Mouse (Mus musculus) frontal cortex, adult 2 months (tissue): ENCODE results near the gene Pgghg. TPM values are rescaled to one million over a fixed set of nuclear protein-coding genes. Genes with fewer than 3 reads are reported as not detected.
"Not testable (repeated sequence)": the region's sequence is repeated elsewhere in the genome, so short reads cannot be mapped to it uniquely, and the experiment has no call there.

Source experiments
- DNase-seq, 2 experiments: peaks; one replicate each; pipeline ENCODE4 v3.0.0; 2022; ENCODE audit warnings: low spot score in 1 of 2; ENCODE audit errors: extremely low spot score in 1 of 2
- polyA plus RNA-seq: library from polyadenylated mRNA; depleted of rRNA; stranded (reverse); fragments of >200 nt; gene quantifications from 2 replicates; pipeline ENCODE4 v1.2.3, GENCODE M21; 2012

Pgghg gene
- polyA plus RNA-seq, 1 experiment: 6.9 TPM

DNA sequence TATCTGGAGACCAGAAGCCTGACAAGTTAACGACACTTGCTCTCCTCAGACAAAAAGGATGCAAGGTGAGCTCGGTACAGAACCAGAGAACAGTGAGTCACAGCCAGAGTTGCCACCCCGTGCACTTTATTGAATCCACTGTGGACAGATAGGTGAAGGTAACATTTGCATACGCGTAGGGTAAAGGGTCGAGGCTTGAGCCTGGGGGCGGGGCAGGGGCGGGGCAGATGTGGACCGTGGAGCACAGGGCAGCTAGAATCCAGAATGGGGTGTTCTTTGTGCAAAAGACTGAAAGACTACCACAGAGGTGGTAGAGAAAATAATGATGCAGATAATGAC, 13.5 kb downstream of the Pgghg start:
- no peak for DNase-seq

DNA sequence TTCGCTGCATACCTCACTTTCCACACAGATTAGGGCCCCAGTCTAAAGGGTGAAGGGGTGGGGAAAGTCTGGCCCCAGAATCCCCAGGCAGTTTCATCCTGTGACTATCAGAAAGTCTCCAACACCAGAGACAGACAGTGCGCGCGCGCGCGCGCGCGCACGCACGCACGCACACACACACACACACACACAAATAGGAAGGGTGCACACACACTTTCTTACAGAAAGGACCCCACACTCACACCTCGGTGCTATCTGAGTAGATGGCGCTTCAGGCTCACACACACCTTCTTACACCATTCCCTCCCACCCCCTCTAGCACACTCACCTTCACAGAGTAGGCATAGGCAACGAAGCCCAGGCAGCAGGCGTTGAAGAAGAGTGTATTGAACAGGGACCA, 14.2 kb downstream of the Pgghg start:
- no peak for DNase-seq

DNA sequence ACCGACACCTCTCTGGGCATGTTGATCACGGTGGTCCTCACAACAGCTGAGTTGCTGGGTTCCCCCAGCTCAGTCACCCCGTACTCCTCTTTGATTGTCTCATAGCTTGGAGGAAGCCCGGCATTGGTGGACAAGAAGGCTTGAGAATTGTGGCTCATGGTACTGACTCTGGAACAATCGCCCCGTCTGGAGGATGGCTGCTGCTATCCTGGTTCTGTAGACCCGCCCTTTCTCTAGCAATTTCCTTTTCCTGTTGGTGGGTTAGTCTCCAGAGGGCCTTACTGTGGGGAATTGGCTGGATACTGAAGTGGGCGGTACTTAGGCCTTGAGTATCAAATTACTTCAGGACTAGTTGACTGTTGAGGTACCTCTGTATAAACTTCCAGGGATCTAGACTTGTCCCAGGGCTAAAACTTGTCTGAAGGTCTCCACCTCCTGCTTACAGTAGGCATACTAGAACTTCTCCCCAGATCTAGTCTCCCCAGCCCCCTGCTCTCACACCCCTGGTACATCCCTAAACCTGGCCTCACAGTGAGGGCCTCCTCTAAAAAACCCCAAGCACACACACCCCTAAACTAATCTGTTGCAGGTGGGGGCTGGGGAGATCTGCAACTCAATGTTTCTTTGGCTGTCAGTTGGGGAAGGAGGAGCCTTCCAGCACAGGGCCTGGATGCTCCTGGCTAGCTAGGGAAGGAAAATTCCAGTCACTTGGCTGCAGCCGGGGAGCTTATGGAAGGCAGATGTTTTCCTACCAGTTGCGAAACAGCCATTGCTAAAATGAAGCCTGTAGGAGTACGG, 14.8 kb downstream of the Pgghg start, which contains the start of the genes Gm45717 and Ifitm2:
Gm45717 (minus strand) TSS at position 180 of the 798 bp plus-strand sequence.
Ifitm2 (minus strand) TSS at position 230 of the 798 bp plus-strand sequence.
- peak in 1 of 2 experiments; percentile 65 for DNase-seq

DNA sequence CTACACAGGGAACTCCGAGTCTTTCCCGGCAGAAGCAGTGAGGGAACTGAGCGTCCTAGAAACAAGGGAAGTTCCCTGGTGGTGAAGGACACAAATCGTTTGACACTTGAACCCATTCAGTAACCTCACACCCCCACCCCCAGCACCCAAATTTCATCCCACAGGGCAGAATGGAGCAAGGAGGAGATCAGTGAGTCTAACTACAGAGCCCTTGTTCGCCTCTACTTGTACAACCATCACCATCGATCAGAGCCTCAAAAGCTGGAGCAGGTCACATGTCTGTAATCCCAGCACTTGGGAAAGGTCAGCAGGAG, 15.3 kb downstream of the Pgghg start:
- no peak for DNase-seq

DNA sequence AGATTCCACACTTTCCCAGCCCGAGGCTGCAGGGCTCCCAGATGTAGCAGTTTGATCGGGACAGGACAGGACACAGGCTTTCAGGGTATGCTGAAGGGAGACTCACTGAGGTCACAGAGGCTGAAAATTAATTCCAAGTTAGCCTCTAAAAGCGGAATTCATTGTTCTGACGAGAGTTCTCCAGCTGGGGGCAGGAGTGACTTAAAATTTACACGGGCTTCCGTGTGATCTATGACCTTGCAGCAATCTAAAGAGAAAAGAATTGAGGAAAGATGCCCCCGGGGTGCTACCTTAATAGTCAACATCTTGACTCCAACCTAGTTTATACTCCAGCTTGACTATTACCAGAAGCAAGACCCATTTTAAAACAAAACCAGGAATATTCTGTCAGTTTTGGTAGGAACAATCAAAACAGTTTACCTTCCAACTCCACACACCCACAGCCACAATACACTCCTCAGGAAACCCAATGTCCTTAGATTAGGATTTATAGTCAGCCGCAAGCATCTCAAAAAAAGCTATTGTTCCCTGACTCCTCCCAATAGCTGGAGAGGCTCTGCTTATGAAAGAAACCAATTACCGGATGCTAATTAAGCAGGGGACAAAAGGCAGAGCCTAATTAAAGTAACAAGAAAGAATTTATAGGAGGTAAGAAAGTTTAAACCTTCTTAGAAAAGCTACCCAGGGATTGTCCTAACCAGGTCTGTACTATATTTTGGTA, 18.1 kb downstream of the Pgghg start:
- DNase-seq: peak in 1 of 2 experiments; percentile 51

DNA sequence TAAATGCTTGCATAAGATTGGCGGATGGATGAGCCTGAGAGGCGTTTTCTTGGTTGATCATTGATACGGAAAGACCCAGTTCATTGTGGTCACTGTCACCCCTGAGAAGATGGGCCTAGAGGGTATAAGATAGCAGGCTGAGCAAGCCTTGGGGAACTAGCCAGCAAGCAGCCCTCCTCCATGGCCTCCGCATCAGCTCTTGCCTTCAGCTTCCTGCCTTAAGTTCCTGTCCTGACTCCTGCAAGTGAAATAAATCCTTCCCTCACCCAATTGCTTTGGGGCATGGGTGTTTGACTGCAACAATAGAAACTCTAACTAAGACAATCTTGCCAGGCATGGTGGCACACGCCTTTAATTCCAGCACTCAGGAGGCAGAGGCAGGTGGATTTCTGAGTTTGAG, 18.8 kb downstream of the Pgghg start:
- DNase-seq: no peak

DNA sequence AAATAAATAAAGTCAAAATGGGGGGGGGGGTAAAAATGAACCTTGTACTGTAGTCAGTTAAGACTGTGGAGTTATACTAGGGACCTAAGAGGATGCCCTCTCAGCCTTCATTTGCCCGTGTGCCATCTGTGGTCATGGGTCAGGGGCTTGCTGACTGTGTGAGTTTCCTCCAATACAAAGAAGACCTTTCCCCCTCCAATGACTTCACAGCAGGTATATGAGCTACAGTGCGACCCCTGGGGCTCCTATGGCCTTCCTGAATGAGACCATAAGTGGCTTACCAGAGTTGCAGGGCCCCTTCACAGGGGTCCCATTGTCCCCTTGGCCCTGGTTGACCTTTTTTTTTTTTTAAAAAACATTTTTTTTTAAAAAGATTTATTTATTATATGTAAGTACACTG, 20.2 kb downstream of the Pgghg start:
- no peak for DNase-seq

DNA sequence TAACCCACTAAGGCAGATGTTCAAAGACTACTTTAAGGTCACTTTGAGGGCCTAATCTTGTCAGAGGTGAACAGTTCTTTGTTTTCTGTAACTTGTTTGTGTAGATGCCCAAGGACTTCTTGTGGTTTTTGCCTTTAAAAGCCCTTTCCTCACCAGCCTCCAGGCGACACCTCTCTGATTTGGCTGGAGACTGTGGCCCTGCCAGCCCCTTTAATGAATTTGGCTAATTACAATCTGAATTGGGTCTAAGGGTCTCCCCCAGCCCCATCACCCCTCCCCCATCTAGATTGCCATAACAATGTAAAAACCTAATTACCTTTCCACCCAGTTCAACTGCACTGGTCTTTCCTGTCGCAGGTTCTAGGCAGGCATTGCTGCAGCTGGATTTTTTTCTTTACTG, 21.5 kb downstream of the Pgghg start:
- no peak for DNase-seq

DNA sequence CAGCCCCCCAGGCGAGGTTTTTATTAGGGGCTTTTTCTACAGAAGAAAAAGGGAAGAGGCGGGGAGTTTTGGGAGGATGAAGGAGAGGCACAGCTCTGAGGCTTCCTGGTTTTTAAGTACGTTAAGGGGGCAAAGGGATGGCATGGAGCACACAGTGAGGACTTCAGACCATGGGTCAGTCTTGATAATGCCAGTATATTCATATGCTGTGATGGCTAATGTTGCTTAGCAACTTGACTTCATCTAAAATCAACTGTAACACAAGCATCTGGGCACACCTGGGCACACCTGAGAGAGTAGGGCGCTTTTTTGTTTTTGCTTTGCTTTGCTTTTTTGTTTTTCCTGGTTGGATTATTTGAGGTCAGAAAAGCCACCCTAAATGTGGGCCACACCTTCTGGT, 25.7 kb downstream of the Pgghg start, which contains the start of gene Ifitm1:
Ifitm1 (plus strand) TSS at position 301 of the 400 bp plus-strand sequence.
- no peak for DNase-seq

DNA sequence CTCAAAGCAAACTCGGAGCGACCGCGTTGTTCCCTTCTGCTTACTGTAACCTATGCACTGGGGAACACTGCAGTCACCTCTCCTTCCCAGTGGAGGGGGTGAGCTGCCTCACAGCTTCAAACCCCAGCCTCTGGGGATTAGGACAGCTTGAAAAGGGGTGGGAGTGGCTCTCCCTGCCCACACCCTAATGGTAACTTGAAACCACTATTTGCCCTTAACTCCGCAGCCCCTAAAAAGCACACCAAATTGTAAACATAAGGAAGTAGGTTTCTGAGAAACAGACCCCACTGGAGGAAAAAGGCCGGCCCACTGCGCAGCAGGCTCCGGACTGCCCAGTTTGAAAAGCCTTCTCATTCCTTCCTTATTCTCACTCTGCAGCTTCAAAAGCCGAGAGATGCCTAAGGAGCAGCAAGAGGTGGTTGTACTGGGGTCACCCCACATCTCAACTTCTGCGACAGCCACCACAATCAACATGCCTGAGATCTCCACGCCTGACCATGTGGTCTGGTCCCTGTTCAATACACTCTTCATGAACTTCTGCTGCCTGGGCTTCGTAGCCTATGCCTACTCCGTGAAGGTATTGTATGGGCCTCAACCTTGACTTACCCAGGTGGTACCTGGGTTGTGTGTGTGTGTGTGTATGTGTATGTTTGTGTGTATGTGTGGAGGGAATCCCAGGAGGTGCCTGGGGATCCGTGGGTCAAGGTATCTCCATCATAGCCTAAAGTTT, 26.8 kb downstream of the Pgghg start:
- no peak for DNase-seq

DNA sequence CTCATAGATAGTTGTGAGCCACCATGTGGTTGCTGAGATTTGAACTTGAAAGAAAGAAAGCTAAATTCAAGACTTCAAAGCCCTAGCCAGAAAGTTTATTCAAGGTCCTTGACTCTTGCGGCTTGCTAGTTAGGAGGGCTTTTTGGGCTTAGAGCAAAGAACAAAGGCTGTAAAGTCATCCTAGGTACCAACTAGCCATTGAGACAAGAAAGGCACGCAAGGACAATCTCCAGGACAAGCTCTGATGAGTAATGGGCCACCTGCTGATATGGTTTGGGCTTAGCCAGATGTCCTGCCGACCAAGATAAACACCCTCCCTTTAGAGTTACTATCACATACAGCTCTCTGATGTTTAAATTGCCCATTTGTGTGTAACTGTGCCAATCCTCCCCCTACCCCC, 27.5 kb downstream of the Pgghg start:
- not testable (repeated sequence) for DNase-seq

DNA sequence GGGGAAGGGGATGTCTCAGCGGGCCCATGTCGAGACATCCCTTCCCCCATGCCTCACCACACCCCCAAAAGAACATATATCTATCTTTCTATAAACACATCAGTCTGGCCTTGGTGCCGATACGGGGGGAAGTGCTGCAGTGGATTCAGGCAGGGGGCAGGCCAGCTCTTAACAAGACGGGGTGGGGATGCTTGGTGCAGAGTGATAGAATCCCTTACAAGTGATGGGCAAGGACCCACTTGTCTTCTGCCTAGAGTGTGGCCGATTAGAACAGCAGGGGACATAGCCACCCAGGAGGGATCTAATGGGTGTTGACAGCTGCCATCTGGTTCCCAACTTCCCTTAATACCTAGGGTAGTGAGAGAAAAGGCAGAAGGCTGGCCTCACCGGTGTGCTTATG, 29.7 kb downstream of the Pgghg start:
- DNase-seq: no peak

DNA sequence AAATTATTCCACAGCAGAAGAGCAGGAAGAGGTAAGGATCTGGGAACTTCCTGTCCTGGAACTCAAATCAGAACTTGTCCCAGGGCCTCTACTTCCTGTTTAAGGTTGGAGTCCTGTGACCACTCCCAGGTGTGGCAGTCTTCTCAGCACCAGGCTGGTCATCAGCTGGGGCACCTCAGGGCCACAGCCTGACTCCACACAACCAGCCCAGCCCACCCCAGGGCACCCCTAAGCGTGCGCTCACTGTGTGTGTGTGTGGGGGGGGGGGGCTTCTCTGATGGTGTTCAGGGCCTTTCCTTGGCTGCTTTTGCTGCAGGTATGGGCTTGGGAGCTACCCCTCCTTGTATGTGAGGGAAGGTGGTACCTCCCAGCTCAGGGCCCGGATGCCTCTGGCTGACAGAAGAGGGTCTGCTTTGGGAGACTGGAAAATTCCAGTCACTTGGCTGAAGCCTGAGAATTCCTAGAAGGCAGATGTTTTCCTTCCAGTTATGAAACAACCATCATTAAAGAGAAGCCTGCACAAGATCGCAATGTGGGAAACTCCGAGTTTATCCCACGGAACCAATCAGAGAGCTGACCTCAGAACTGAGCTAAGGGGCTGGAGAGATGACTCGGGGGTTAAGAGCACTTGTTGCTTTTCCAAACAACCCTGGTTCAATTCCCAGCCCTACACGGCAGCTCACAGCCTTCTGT, 30.4 kb downstream of the Pgghg start:
- DNase-seq: no peak

DNA sequence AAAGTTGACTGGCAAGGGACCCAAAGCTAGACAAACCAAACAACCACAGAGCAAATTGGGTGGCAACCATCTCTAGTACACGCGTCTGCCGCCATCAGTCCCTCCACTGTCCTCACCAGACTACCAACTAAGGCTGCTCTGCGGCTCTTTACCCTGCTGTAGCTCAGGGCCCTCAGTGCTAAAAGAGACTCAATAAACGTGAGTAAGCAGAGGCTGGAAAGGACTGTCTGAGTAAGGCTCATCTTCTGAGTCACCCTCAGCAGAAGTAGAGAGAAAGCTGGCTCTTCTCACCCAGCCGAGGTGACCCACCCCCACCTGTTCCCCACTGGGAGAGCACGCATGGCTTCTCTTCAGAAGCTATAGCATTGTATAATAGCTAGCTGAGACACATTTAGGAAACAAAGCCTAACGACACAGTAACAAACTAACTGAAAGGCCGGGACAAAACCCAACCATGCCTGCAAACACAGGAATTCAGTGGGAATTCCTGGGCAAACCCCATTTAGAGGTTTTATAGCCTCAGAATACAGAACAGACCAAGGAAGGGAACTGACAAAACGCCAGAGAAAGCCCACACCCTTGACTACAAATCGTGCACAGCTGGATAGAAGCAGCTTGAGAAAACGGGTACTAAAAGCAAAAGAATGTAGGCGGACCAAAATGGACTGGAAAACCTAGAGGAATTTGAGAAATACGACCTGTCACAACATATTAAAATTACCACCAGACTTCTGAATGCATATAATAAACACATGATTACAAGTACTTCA, 32.4 kb downstream of the Pgghg start:
- DNase-seq: peak in 1 of 2 experiments; percentile 33

DNA sequence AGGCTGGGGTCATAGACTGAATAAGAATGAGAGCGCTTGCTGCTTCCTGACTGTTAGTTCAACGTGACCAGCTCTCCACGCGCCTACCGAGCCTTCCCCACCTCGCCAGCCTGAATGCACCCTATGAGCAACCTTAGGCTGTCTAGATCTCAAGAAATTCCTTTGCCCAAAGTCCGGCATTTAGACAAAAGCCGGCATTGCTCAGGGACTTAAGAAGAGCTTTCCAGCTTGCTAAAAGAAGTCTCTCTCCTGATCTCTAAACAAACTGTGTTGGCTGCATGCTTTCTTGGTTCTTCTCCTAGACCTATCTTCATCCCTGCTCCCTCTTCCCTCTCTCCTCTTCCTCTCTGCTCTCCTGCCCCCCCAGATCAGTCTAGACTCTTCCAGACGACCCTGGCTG, 33.7 kb downstream of the Pgghg start:
- DNase-seq: no peak

DNA sequence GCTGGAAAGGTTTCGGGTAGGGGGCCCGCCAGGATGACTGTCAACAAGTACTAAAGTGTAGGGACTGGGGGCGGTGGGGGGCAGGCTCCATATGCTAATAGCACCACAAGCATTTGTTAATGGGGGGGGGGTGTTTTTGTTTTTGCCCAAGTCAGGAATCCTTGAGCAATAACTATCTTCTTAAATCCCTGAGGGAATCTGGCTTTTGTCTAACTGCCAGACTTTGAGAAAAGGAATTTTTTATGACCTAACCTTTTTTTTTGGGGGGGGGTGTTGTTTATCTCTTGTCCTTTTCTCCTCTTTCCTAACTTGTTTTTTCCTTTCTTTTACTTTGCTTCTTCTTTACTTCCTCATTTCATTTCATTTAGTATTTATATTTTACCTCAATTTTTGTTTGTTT, 34.3 kb downstream of the Pgghg start:
- DNase-seq: no peak

DNA sequence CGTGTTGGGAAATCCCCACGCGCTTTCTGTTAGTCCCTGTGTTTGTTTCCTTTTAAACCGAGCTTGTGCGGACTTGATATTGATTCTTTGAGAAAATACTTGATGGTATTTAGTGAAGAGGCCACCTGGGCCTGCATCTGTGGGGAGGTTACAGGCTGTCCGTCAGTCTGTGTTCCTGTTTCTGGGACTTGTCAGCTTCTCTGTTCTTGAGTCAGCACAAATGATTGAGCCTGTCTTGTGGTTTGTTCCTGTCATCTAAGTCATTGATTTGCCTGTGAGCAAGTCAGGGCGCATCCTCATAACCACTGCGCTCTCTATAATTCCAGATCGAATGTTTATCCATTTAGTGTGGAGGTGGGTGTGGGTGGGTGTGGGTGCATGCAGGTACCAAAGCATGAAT, 35.5 kb downstream of the Pgghg start:
- not testable (repeated sequence) for DNase-seq

DNA sequence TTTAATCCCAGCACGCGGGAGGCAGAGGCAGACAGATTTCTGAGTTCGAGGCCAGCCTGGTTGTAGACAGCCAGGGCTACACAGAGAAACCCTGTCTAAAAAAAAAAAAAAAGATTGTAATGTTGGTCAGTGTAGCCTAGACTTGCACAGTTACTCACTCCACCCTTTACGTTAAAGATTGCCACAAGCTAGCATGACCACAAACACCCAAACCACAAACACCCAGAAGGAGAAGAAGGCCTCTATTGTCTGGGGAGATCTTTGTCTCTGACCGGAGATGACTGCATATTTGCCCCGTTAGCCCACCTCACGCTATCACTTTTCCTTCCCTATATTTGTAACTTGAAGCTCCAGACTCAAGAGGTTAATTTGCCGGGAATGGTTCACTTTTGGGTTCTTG, 40.5 kb downstream of the Pgghg start:
- no peak for DNase-seq

DNA sequence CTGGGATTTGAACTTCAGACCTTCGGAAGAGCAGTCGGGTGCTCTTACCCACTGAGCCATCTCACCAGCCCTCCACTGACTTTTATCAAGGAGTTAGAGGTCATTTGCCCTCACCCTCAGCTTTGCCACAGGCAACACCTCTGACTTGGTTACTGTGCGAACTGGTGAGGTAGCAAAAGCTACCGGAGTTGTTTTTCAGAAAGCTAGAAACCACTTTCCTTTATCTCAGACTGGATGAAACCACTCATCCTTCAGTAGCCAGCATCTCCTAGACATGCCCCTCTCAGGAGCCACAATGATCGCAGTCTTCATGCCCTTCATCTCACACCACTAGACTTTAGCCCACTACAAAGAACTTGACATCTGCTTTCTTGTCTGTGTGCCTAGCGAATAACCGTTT, 41.8 kb downstream of the Pgghg start:
- no peak for DNase-seq
